ENCODE assay signal across 12 mouse cellular contexts in the genomic region with DNA sequence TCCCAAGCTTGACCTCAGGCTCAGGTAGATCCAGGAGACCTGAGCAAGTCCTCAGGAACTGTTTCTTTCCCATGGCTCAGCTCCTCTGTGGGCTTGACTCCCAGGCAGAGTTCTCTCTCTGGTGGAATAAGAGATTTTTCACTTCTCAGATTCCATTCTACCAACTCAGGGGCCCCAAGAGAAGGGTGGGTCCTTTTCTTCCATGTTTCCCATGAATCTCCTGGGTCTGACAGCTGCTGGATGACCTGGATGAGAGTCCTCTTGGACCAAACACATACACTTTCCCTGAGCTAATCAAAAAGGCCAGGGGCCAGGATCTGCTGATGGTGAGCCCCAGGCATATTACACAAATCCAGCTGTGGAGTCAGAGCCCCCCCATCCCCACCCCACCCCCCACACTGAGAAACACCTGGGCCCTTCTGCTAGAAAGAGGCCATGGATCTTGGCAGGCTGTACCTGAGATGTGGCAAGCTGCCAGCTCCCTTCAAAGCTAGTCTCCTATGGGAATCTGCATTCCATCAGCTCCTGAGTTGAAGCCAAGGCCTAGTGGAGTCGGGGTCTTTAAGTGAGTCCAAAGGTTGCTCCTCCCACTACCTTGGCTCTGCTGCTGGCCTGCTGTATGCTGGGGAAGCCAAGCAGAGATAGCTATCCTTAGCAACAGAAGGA. TPM values are rescaled to one million over a fixed set of nuclear protein-coding genes. Genes with fewer than 3 reads are reported as not detected.
DNase-seq lines count a peak whose midpoint lies in the region; ATAC-seq lines count a peak whose summit lies in the region.
"Had no signal": no experiment of that assay in that cellular context is flagged by ENCODE, and none has a peak within 500 bp of the region (broad histone marks: within the 10 kb centered on the region; RNA-seq: fewer than 3 reads in every experiment).

No protein-coding gene starts in this region.

- no peak overlapping the region for H3K4me3 ChIP-seq in embryonic facial prominence, embryonic 12.5 days
- no peak overlapping the region for H3K4me3 ChIP-seq in embryonic facial prominence, embryonic 10.5 days
- H3K4me3 ChIP-seq in midbrain, embryonic 14.5 days (replicated peaks; ENCODE audit: low read depth, low read length) = no peak overlapping the region
- H3K4me3 ChIP-seq in midbrain, embryonic 15.5 days = no peak overlapping the region

- H3K9ac ChIP-seq in embryonic facial prominence, embryonic 12.5 days = no peak overlapping the region
- no peak overlapping the region for H3K9ac ChIP-seq in midbrain, embryonic 14.5 days (replicated peaks; ENCODE audit: low read length)
- H3K9ac ChIP-seq in midbrain, embryonic 15.5 days = no peak overlapping the region

- ATAC-seq in embryonic facial prominence, embryonic 12.5 days (ENCODE audit: insufficient number of reproducible peaks, insufficient read depth, low FRiP score, low TSS enrichment) = peak; percentile 70
- ATAC-seq in midbrain, embryonic 14.5 days (ENCODE audit: low FRiP score, low TSS enrichment) = no peak
- ATAC-seq in midbrain, embryonic 15.5 days (replicated peaks) = no peak

- H3K36me3 ChIP-seq in embryonic facial prominence, embryonic 12.5 days = no peaks in the 10 kb centered on the region
- no peaks in the 10 kb centered on the region for H3K36me3 ChIP-seq in embryonic facial prominence, embryonic 10.5 days (replicated peaks)
- no peaks in the 10 kb centered on the region for H3K36me3 ChIP-seq in midbrain, embryonic 14.5 days (ENCODE audit: control insufficient read depth, insufficient read depth, low read length)
- H3K36me3 ChIP-seq in midbrain, embryonic 15.5 days (replicated peaks) = no peaks in the 10 kb centered on the region

- no peak for DNase-seq in embryonic facial prominence, embryonic 10.5 days (ENCODE audit: low spot score)
- peak; percentile 21 for DNase-seq in midbrain, embryonic 14.5 days
- peak; percentile 69 for DNase-seq in kidney, postnatal 10 days
- DNase-seq in T-cell, adult 2 months (ENCODE audit: low spot score) = no peak
- no peak for DNase-seq in adrenal gland, postnatal 14 days
- no peak for DNase-seq in MN1 (ENCODE audit: low spot score)
- DNase-seq: B cell, adult 2 months had no signal

- H3K4me1 ChIP-seq in embryonic facial prominence, embryonic 12.5 days = peaks cover 17% of the 10 kb centered on the region
- peaks cover 8% of the 10 kb centered on the region for H3K4me1 ChIP-seq in embryonic facial prominence, embryonic 10.5 days
- H3K4me1 ChIP-seq in midbrain, embryonic 14.5 days (ENCODE audit: control insufficient read depth, insufficient read depth, low read length) = no peaks in the 10 kb centered on the region
- no peaks in the 10 kb centered on the region for H3K4me1 ChIP-seq in midbrain, embryonic 15.5 days

- H3K4me2 ChIP-seq in embryonic facial prominence, embryonic 12.5 days (replicated peaks) = no peak overlapping the region
- no peak overlapping the region for H3K4me2 ChIP-seq in midbrain, embryonic 14.5 days (ENCODE audit: low read length)
- H3K4me2 ChIP-seq in midbrain, embryonic 15.5 days = no peak overlapping the region

- no peaks in the 10 kb centered on the region for H3K27me3 ChIP-seq in embryonic facial prominence, embryonic 12.5 days
- H3K27me3 ChIP-seq in embryonic facial prominence, embryonic 10.5 days (replicated peaks; ENCODE audit: low read depth, poor library complexity, severe bottlenecking) = no peaks in the 10 kb centered on the region
- H3K27me3 ChIP-seq in midbrain, embryonic 14.5 days (ENCODE audit: control insufficient read depth, insufficient read depth, low read length) = no peaks in the 10 kb centered on the region
- H3K27me3 ChIP-seq in midbrain, embryonic 15.5 days (replicated peaks) = no peaks in the 10 kb centered on the region

- 40% methylated on average over 1 of the region's 1 CpGs for WGBS in embryonic facial prominence, embryonic 12.5 days
- 83% methylated on average over 1 of the region's 1 CpGs for WGBS in embryonic facial prominence, embryonic 10.5 days
- WGBS in midbrain, embryonic 14.5 days = 54% methylated on average over 1 of the region's 1 CpGs
- WGBS in midbrain, embryonic 15.5 days = 69% methylated on average over 1 of the region's 1 CpGs

- H3K27ac ChIP-seq in embryonic facial prominence, embryonic 12.5 days = 0 out of 2 replicates have a peak overlapping the region, but pooled peaks have one; percentile 30
- no peak overlapping the region for H3K27ac ChIP-seq in embryonic facial prominence, embryonic 10.5 days (replicated peaks)
- no peak overlapping the region for H3K27ac ChIP-seq in midbrain, embryonic 14.5 days (replicated peaks; ENCODE audit: low read depth, low read length)
- no peak overlapping the region for H3K27ac ChIP-seq in midbrain, embryonic 15.5 days
- H3K27ac ChIP-seq: macrophage had no signal

- H3K9me3 ChIP-seq in embryonic facial prominence, embryonic 12.5 days = no peaks in the 10 kb centered on the region
- no peaks in the 10 kb centered on the region for H3K9me3 ChIP-seq in embryonic facial prominence, embryonic 10.5 days
- H3K9me3 ChIP-seq in midbrain, embryonic 14.5 days (ENCODE audit: control insufficient read depth, low read length) = no peaks in the 10 kb centered on the region
- no peaks in the 10 kb centered on the region for H3K9me3 ChIP-seq in midbrain, embryonic 15.5 days

RNA-seq across cellular contexts. Expression of a gene that starts 17.9 kb away (rescaled TPM):
- polyA plus RNA-seq in embryonic facial prominence, embryonic 12.5 days (2016; fragmentation: Nextera tagmentation; extraction: Ambion mirVana) = not detected in 2 replicates
- polyA plus RNA-seq in embryonic facial prominence, embryonic 10.5 days (2016; fragmentation: Nextera tagmentation; extraction: Ambion mirVana) = not detected in 2 replicates
- not detected in 2 replicates for polyA plus RNA-seq in midbrain, embryonic 14.5 days (2014; fragmentation: Nextera tagmentation; extraction: Ambion mirVana)
- polyA plus RNA-seq in midbrain, embryonic 15.5 days (2015; fragmentation: Nextera tagmentation; extraction: Ambion mirVana) = not detected in 2 replicates
- total RNA-seq in adrenal gland, postnatal 14 days (2021) = not detected in 2 replicates
- total RNA-seq: granulocyte monocyte progenitor cell, adult 5-6 weeks; neutrophil, adult 5-6 weeks had no signal
- polyA plus RNA-seq: macrophage had no signal

RNA-seq across cellular contexts. Expression of a gene that starts 31.9 kb away (rescaled TPM):
- 0.34 and 0.35 TPM in 2 replicates for polyA plus RNA-seq in embryonic facial prominence, embryonic 12.5 days (2016; fragmentation: Nextera tagmentation; extraction: Ambion mirVana)
- polyA plus RNA-seq in embryonic facial prominence, embryonic 10.5 days (2016; fragmentation: Nextera tagmentation; extraction: Ambion mirVana) = 0.10 TPM in 1 of 2 replicates, not detected in the other
- polyA plus RNA-seq in midbrain, embryonic 14.5 days (2014; fragmentation: Nextera tagmentation; extraction: Ambion mirVana) = 3.5 TPM in 1 of 2 replicates, not detected in the other
- polyA plus RNA-seq in midbrain, embryonic 15.5 days (2015; fragmentation: Nextera tagmentation; extraction: Ambion mirVana) = 4.5 and 6.1 TPM in 2 replicates
- 2.0 and 2.7 TPM in 2 replicates for total RNA-seq in adrenal gland, postnatal 14 days (2021)
- total RNA-seq: granulocyte monocyte progenitor cell, adult 5-6 weeks; neutrophil, adult 5-6 weeks had no signal
- polyA plus RNA-seq: macrophage had no signal

RNA-seq across cellular contexts. Expression of a gene that starts 48.7 kb away (rescaled TPM):
- polyA plus RNA-seq in embryonic facial prominence, embryonic 12.5 days (2016; fragmentation: Nextera tagmentation; extraction: Ambion mirVana) = 9.3 and 11.5 TPM in 2 replicates
- 6.5 TPM in 2 replicates for polyA plus RNA-seq in embryonic facial prominence, embryonic 10.5 days (2016; fragmentation: Nextera tagmentation; extraction: Ambion mirVana)
- polyA plus RNA-seq in midbrain, embryonic 14.5 days (2014; fragmentation: Nextera tagmentation; extraction: Ambion mirVana) = 0.70 and 1.4 TPM in 2 replicates
- polyA plus RNA-seq in midbrain, embryonic 15.5 days (2015; fragmentation: Nextera tagmentation; extraction: Ambion mirVana) = 2.9 and 3.2 TPM in 2 replicates
- total RNA-seq in adrenal gland, postnatal 14 days (2021) = 13.3 and 16.8 TPM in 2 replicates

Comparison
In these comparisons a context has a peak if more than half of its experiments do, and no peak if none do; other contexts are left out.
1. DNase-seq: peak in midbrain, embryonic 14.5 days (single experiment) and kidney, postnatal 10 days (single experiment); none in embryonic facial prominence, embryonic 10.5 days (single experiment), T-cell, adult 2 months (single experiment), adrenal gland, postnatal 14 days (single experiment) and MN1 (single experiment).